8 mouse cellular contexts compared by ENCODE assay signal in genomic region chr5:142557397-142558067, GRCm38 (mm10). TPM values are rescaled to one million over a fixed set of nuclear protein-coding genes. Genes with fewer than 3 reads are reported as not detected.
DNase-seq lines count a peak whose midpoint lies in the region; ATAC-seq lines count a peak whose summit lies in the region.

No protein-coding gene starts in this region.

- no peaks in the 10 kb centered on the region for H3K4me1 ChIP-seq in embryonic facial prominence, embryonic 12.5 days
- no peaks in the 10 kb centered on the region for H3K4me1 ChIP-seq in heart, embryonic 11.5 days (ENCODE audit: control insufficient read depth, insufficient read depth, low read length)
- H3K4me1 ChIP-seq in liver, embryonic 13.5 days (replicated peaks): no peaks in the 10 kb centered on the region
- H3K4me1 ChIP-seq in neural tube, embryonic 11.5 days (ENCODE audit: control insufficient read depth, insufficient read depth, low read length): no peaks in the 10 kb centered on the region

- H3K36me3 ChIP-seq in embryonic facial prominence, embryonic 12.5 days: no peaks in the 10 kb centered on the region
- H3K36me3 ChIP-seq in heart, embryonic 11.5 days (ENCODE audit: control insufficient read depth, insufficient read depth, low read length): no peaks in the 10 kb centered on the region
- no peaks in the 10 kb centered on the region for H3K36me3 ChIP-seq in liver, embryonic 13.5 days
- no peaks in the 10 kb centered on the region for H3K36me3 ChIP-seq in neural tube, embryonic 11.5 days (ENCODE audit: control insufficient read depth, insufficient read depth, low read length)

- no peak overlapping the region for H3K9ac ChIP-seq in embryonic facial prominence, embryonic 12.5 days
- no peak overlapping the region for H3K9ac ChIP-seq in heart, embryonic 11.5 days (ENCODE audit: low read depth, low read length)
- no peak overlapping the region for H3K9ac ChIP-seq in liver, embryonic 13.5 days
- no peak overlapping the region for H3K9ac ChIP-seq in neural tube, embryonic 11.5 days (ENCODE audit: low read length)

- WGBS in embryonic facial prominence, embryonic 12.5 days: 20% methylated on average over 16 of the region's 21 CpGs
- 28% methylated on average over 15 of the region's 21 CpGs for WGBS in heart, embryonic 11.5 days (ENCODE audit: insufficient replicate concordance)
- 22% methylated on average over 18 of the region's 21 CpGs for WGBS in liver, embryonic 13.5 days (ENCODE audit: insufficient replicate concordance)
- WGBS in neural tube, embryonic 11.5 days: 24% methylated on average over 15 of the region's 21 CpGs

- H3K27me3 ChIP-seq in embryonic facial prominence, embryonic 12.5 days: no peaks in the 10 kb centered on the region
- no peaks in the 10 kb centered on the region for H3K27me3 ChIP-seq in heart, embryonic 11.5 days (ENCODE audit: control insufficient read depth, insufficient read depth, low read length)
- H3K27me3 ChIP-seq in liver, embryonic 13.5 days: no peaks in the 10 kb centered on the region
- H3K27me3 ChIP-seq in neural tube, embryonic 11.5 days (ENCODE audit: control insufficient read depth, insufficient read depth, low read length): no peaks in the 10 kb centered on the region

- H3K27ac ChIP-seq in embryonic facial prominence, embryonic 12.5 days: no peak overlapping the region
- H3K27ac ChIP-seq in heart, embryonic 11.5 days (ENCODE audit: low read depth, low read length): no peak overlapping the region
- no peak overlapping the region for H3K27ac ChIP-seq in liver, embryonic 13.5 days
- no peak overlapping the region for H3K27ac ChIP-seq in neural tube, embryonic 11.5 days (ENCODE audit: low read depth, low read length)

- ATAC-seq in embryonic facial prominence, embryonic 12.5 days (ENCODE audit: insufficient number of reproducible peaks, insufficient read depth, low FRiP score, low TSS enrichment): peak; percentile 22; the same call in 1 of the 2 replicates
- no peak for ATAC-seq in heart, embryonic 11.5 days (replicated peaks; ENCODE audit: insufficient number of reproducible peaks, low FRiP score, low TSS enrichment)
- peak; percentile 68 for ATAC-seq in liver, embryonic 13.5 days (ENCODE audit: low read depth)
- ATAC-seq in neural tube, embryonic 11.5 days (ENCODE audit: insufficient read depth, low FRiP score, low TSS enrichment): no peak

- H3K4me2 ChIP-seq in embryonic facial prominence, embryonic 12.5 days (replicated peaks): peak overlapping the region; percentile 28; the same call in 1 of the 2 replicates
- H3K4me2 ChIP-seq in heart, embryonic 11.5 days: peak overlapping the region; percentile 7; the same call in 1 of the 2 replicates
- no peak overlapping the region for H3K4me2 ChIP-seq in liver, embryonic 13.5 days
- no peak overlapping the region for H3K4me2 ChIP-seq in neural tube, embryonic 11.5 days (ENCODE audit: low read depth)

- no peaks in the 10 kb centered on the region for H3K9me3 ChIP-seq in embryonic facial prominence, embryonic 12.5 days
- H3K9me3 ChIP-seq in heart, embryonic 11.5 days (replicated peaks; ENCODE audit: control insufficient read depth, low read length): no peaks in the 10 kb centered on the region
- H3K9me3 ChIP-seq in liver, embryonic 13.5 days (replicated peaks): no peaks in the 10 kb centered on the region
- H3K9me3 ChIP-seq in neural tube, embryonic 11.5 days (ENCODE audit: control insufficient read depth, low read length): no peaks in the 10 kb centered on the region

- H3K4me3 ChIP-seq in embryonic facial prominence, embryonic 12.5 days: no peak overlapping the region
- H3K4me3 ChIP-seq in heart, embryonic 11.5 days (ENCODE audit: low read depth, low read length): no peak overlapping the region
- H3K4me3 ChIP-seq in liver, embryonic 13.5 days (replicated peaks): no peak overlapping the region
- H3K4me3 ChIP-seq in neural tube, embryonic 11.5 days (ENCODE audit: low read depth, low read length): no peak overlapping the region

- peak; percentile 82 for DNase-seq in 3134 (ENCODE audit: extremely low read depth, insufficient read length, low spot score)
- DNase-seq in adrenal gland, postnatal 36 days: peak; percentile 85 to 88
- peak; percentile 53 for DNase-seq in kidney, postnatal 14 days
- DNase-seq in liver, embryonic 13.5 days: peak; percentile 67
- DNase-seq in neural tube, embryonic 11.5 days (ENCODE audit: low spot score): peak; percentile 80
- peak; percentile 67 for DNase-seq in telencephalon, adult 2 months (ENCODE audit: low read depth, low spot score)

RNA-seq across cellular contexts. Expression of gene Radil, which starts 6.6 kb away (rescaled TPM):
- total RNA-seq in adrenal gland, postnatal 36 days (2021): 1 to 10 TPM; 3.3 to 5.5 TPM
- 6.4 and 6.9 TPM in 2 replicates for polyA plus RNA-seq in embryonic facial prominence, embryonic 12.5 days (2016; fragmentation: Nextera tagmentation; extraction: Ambion mirVana)
- polyA plus RNA-seq in heart, embryonic 11.5 days (2014; fragmentation: Nextera tagmentation; extraction: Ambion mirVana): 7.5 and 10.0 TPM in 2 replicates
- 0.09 and 0.14 TPM in 2 replicates for polyA plus RNA-seq in liver, embryonic 13.5 days (2015; fragmentation: Nextera tagmentation; extraction: Ambion mirVana)
- polyA plus RNA-seq in neural tube, embryonic 11.5 days (2014; fragmentation: Nextera tagmentation; extraction: Ambion mirVana): 6.7 and 7.0 TPM in 2 replicates

RNA-seq across cellular contexts. Expression of gene Papolb, which starts 27.7 kb away (rescaled TPM):
- under 1 TPM in 1 of 2 experiments, not detected in 1; 0.36 TPM for total RNA-seq in adrenal gland, postnatal 36 days (2021)
- polyA plus RNA-seq in embryonic facial prominence, embryonic 12.5 days (2016; fragmentation: Nextera tagmentation; extraction: Ambion mirVana): 0.17 and 0.36 TPM in 2 replicates
- 0.37 and 0.39 TPM in 2 replicates for polyA plus RNA-seq in heart, embryonic 11.5 days (2014; fragmentation: Nextera tagmentation; extraction: Ambion mirVana)
- polyA plus RNA-seq in liver, embryonic 13.5 days (2015; fragmentation: Nextera tagmentation; extraction: Ambion mirVana): not detected in 2 replicates
- 0.22 and 0.32 TPM in 2 replicates for polyA plus RNA-seq in neural tube, embryonic 11.5 days (2014; fragmentation: Nextera tagmentation; extraction: Ambion mirVana)

RNA-seq across cellular contexts. Expression of gene Mmd2, which starts 51.1 kb away (rescaled TPM):
- 10 to 100 TPM; 21.6 to 35.2 TPM for total RNA-seq in adrenal gland, postnatal 36 days (2021)
- polyA plus RNA-seq in embryonic facial prominence, embryonic 12.5 days (2016; fragmentation: Nextera tagmentation; extraction: Ambion mirVana): 5.1 and 6.0 TPM in 2 replicates
- polyA plus RNA-seq in heart, embryonic 11.5 days (2014; fragmentation: Nextera tagmentation; extraction: Ambion mirVana): 0.13 and 0.29 TPM in 2 replicates
- polyA plus RNA-seq in liver, embryonic 13.5 days (2015; fragmentation: Nextera tagmentation; extraction: Ambion mirVana): 16.9 and 19.5 TPM in 2 replicates
- polyA plus RNA-seq in neural tube, embryonic 11.5 days (2014; fragmentation: Nextera tagmentation; extraction: Ambion mirVana): 5.0 and 5.7 TPM in 2 replicates

Comparison
In these comparisons a context has a peak if more than half of its experiments do, and no peak if none do; other contexts are left out.
1. ATAC-seq: peak in embryonic facial prominence, embryonic 12.5 days (single experiment) and liver, embryonic 13.5 days (single experiment); none in heart, embryonic 11.5 days (single experiment) and neural tube, embryonic 11.5 days (single experiment).
2. H3K4me2 ChIP-seq: peak in embryonic facial prominence, embryonic 12.5 days (single experiment) and heart, embryonic 11.5 days (single experiment); none in liver, embryonic 13.5 days (single experiment) and neural tube, embryonic 11.5 days (single experiment).
3. Peak in every context shown above with its lines, with median percentiles within 50 percentile points of each other: DNase-seq.